Mouse (Mus musculus) ovary, adult 10 weeks (tissue): Measurements from ENCODE around the gene Cntrl. TPM values are rescaled to one million over a fixed set of nuclear protein-coding genes. Genes with fewer than 3 reads are reported as not detected.

Experiments
- polyA plus RNA-seq: library from polyadenylated mRNA; stranded (reverse); fragments of 350-450 nt; fragmentation: Illumina TruSeq; extraction: RNeasy Lipid Tissue Mini Kit (QIAGEN cat#74804); gene quantifications from one replicate; pipeline ENCODE4 v1.2.3, GENCODE M21; 2014

Gene Cntrl
- polyA plus RNA-seq: 35.7 TPM

GRCm38 (mm10) chr2:35109141-35109923 lies at the start of gene Cntrl:
Cntrl (plus strand) TSS chr2:35109492.

GRCm38 (mm10) chr2:35061338-35061737 lies 48.0 kb upstream of the Cntrl start, which contains the start of gene Hc:
Hc (minus strand) TSS chr2:35061438.

GRCm38 (mm10) chr2:35101443-35101842 lies 7.8 kb upstream of the Cntrl start, which contains the start of gene AI182371:
AI182371 (minus strand) TSS chr2:35101543.

GRCm38 (mm10) chr2:35200898-35201668 lies 91.8 kb downstream of the Cntrl start, which contains the start of gene Rab14:
Rab14 (minus strand) TSS chr2:35201120.

Other genes starting within 250 kb of the Cntrl start
- 2.4 TPM for gene Cutal, start 235.1 kb upstream of the Cntrl start, polyA plus RNA-seq
- 49.0 TPM for gene Psmd5, start 234.5 kb upstream of the Cntrl start, polyA plus RNA-seq
- 0.11 TPM for gene Phf19, start 195.5 kb upstream of the Cntrl start, polyA plus RNA-seq
- 0.46 TPM for gene Traf1, start 147.7 kb upstream of the Cntrl start, polyA plus RNA-seq
- gene Hc, start 48.1 kb upstream of the Cntrl start, polyA plus RNA-seq: 2.6 TPM
- gene AI182371, start 7.9 kb upstream of the Cntrl start, polyA plus RNA-seq: 0.68 TPM
- gene Rab14, start 91.6 kb downstream of the Cntrl start, polyA plus RNA-seq: 408 TPM
- 21.4 TPM for gene Gsn, start 146.9 kb downstream of the Cntrl start, polyA plus RNA-seq
- 81.5 TPM for gene Stom, start 227.5 kb downstream of the Cntrl start, polyA plus RNA-seq